In genomic region chr4:95738179-95738578, GRCm38 (mm10) we compare ENCODE assay signal across 12 mouse cellular contexts.
DNase-seq lines count a peak whose midpoint lies in the region; ATAC-seq and TF ChIP-seq lines count a peak whose summit lies in the region.
"Had no signal": no experiment of that assay in that cellular context is flagged by ENCODE, and none has a peak within 500 bp of the region (broad histone marks: within the 10 kb centered on the region; RNA-seq: fewer than 3 reads in every experiment).

No protein-coding gene starts in this region.

- no peaks in the 10 kb centered on the region for H3K9me3 ChIP-seq in embryonic facial prominence, embryonic 10.5 days
- H3K9me3 ChIP-seq in kidney, embryonic 14.5 days (ENCODE audit: control insufficient read depth, low read length), result no peaks in the 10 kb centered on the region
- H3K9me3 ChIP-seq in hindbrain, embryonic 12.5 days (replicated peaks), result no peaks in the 10 kb centered on the region
- H3K9me3 ChIP-seq: limb, embryonic 13.5 days had no signal

- H3K79me2 ChIP-seq in liver, adult 2 months (ENCODE audit: control insufficient read depth, insufficient read depth, low read length), result no peaks in the 10 kb centered on the region

- no peak overlapping the region for H3K4me3 ChIP-seq in liver, adult 2 months (ENCODE audit: insufficient read depth, low read depth, low read length)
- H3K4me3 ChIP-seq in embryonic facial prominence, embryonic 10.5 days, result no peak overlapping the region
- no peak overlapping the region for H3K4me3 ChIP-seq in kidney, embryonic 14.5 days (ENCODE audit: low read length)
- H3K4me3 ChIP-seq in olfactory bulb, adult 2 months (ENCODE audit: insufficient read depth, low read depth, low read length), result no peak overlapping the region
- H3K4me3 ChIP-seq in hindbrain, embryonic 12.5 days, result no peak overlapping the region
- H3K4me3 ChIP-seq: gastrocnemius, adult 2 months; limb, embryonic 13.5 days had no signal

- TF ChIP-seq POLR2A in liver, adult 2 months (IDR thresholded peaks at IDR 0.05; ENCODE audit: extremely low read depth, insufficient read depth, low read length), result no peak
- TF ChIP-seq POLR2A in olfactory bulb, adult 2 months (IDR thresholded peaks at IDR 0.05; ENCODE audit: insufficient read depth, low read depth, low read length), result no peak

- peaks cover 22% of the 10 kb centered on the region for H3K4me1 ChIP-seq in liver, adult 2 months (ENCODE audit: control insufficient read depth, insufficient read depth, low read length)
- H3K4me1 ChIP-seq in embryonic facial prominence, embryonic 10.5 days, result peaks cover 39% of the 10 kb centered on the region
- H3K4me1 ChIP-seq in kidney, embryonic 14.5 days (ENCODE audit: control insufficient read depth, insufficient read depth, low read length), result peaks cover 23% of the 10 kb centered on the region
- peaks cover 2% of the 10 kb centered on the region; the same call in 1 of the 2 replicates for H3K4me1 ChIP-seq in olfactory bulb, adult 2 months (ENCODE audit: control insufficient read depth, insufficient read depth, low read length)
- H3K4me1 ChIP-seq in hindbrain, embryonic 12.5 days, result peaks cover 17% of the 10 kb centered on the region

- H3K27ac ChIP-seq in liver, adult 2 months (replicated peaks; ENCODE audit: insufficient read depth, low read depth, low read length), result peak overlapping the region; percentile 7
- peak overlapping the region; percentile 16; the same call in 1 of the 2 replicates for H3K27ac ChIP-seq in embryonic facial prominence, embryonic 10.5 days (replicated peaks)
- H3K27ac ChIP-seq in kidney, embryonic 14.5 days (ENCODE audit: low read depth, low read length), result peak overlapping the region; percentile 85
- H3K27ac ChIP-seq in olfactory bulb, adult 2 months (ENCODE audit: insufficient read depth, low read depth, low read length), result 0 out of 2 replicates have a peak overlapping the region, but pooled peaks have one; percentile 6
- no peak overlapping the region for H3K27ac ChIP-seq in hindbrain, embryonic 12.5 days
- H3K27ac ChIP-seq: gastrocnemius, adult 2 months; limb, embryonic 13.5 days had no signal

- H3K27me3 ChIP-seq in liver, adult 2 months (ENCODE audit: control insufficient read depth, insufficient read depth, low read length), result no peaks in the 10 kb centered on the region
- no peaks in the 10 kb centered on the region for H3K27me3 ChIP-seq in embryonic facial prominence, embryonic 10.5 days (replicated peaks; ENCODE audit: low read depth, poor library complexity, severe bottlenecking)
- H3K27me3 ChIP-seq in kidney, embryonic 14.5 days (ENCODE audit: control insufficient read depth, insufficient read depth, low read length), result no peaks in the 10 kb centered on the region
- no peaks in the 10 kb centered on the region for H3K27me3 ChIP-seq in hindbrain, embryonic 12.5 days
- H3K27me3 ChIP-seq: limb, embryonic 13.5 days had no signal

- H3K36me3 ChIP-seq in liver, adult 2 months (ENCODE audit: control insufficient read depth, insufficient read depth, low read length), result peaks cover 8% of the 10 kb centered on the region
- no peaks in the 10 kb centered on the region for H3K36me3 ChIP-seq in embryonic facial prominence, embryonic 10.5 days (replicated peaks)
- H3K36me3 ChIP-seq in kidney, embryonic 14.5 days (ENCODE audit: control insufficient read depth, insufficient read depth, low read length), result no peaks in the 10 kb centered on the region
- H3K36me3 ChIP-seq in hindbrain, embryonic 12.5 days, result no peaks in the 10 kb centered on the region
- H3K36me3 ChIP-seq: limb, embryonic 13.5 days had no signal

- H3K9ac ChIP-seq in liver, adult 2 months (ENCODE audit: low read depth, low read length), result no peak overlapping the region
- H3K9ac ChIP-seq in kidney, embryonic 14.5 days (ENCODE audit: low read depth, low read length), result no peak overlapping the region
- H3K9ac ChIP-seq in hindbrain, embryonic 12.5 days, result no peak overlapping the region
- H3K9ac ChIP-seq: limb, embryonic 13.5 days had no signal

- no peak overlapping the region for H3K4me2 ChIP-seq in kidney, embryonic 14.5 days (replicated peaks; ENCODE audit: low read depth, low read length)
- no peak overlapping the region for H3K4me2 ChIP-seq in hindbrain, embryonic 12.5 days (replicated peaks)
- H3K4me2 ChIP-seq: limb, embryonic 13.5 days had no signal

- DNase-seq in liver, adult 2 months (ENCODE audit: extremely low read depth, low read depth, low spot score), result peak; percentile 98
- DNase-seq in liver, result no peak
- DNase-seq in embryonic facial prominence, embryonic 10.5 days (ENCODE audit: low spot score), result no peak
- no peak for DNase-seq in left cerebral cortex, adult 18-20 months (ENCODE audit: low spot score in 2 of 2)
- DNase-seq: cerebellum, adult 11-12 months; gastrocnemius, adult 2 months; thymus, adult 18-20 months had no signal

- TF ChIP-seq CTCF in liver, adult 2 months (IDR thresholded peaks at IDR 0.05; ENCODE audit: low read depth, low read length), result no peak
- no peak for TF ChIP-seq CTCF in olfactory bulb, adult 2 months (IDR thresholded peaks at IDR 0.05; ENCODE audit: insufficient read depth, low read depth, low read length)

- ATAC-seq in kidney, embryonic 14.5 days (ENCODE audit: low FRiP score, low TSS enrichment), result no peak
- no peak for ATAC-seq in hindbrain, embryonic 12.5 days (ENCODE audit: low FRiP score)
- no peak for ATAC-seq in megakaryocyte progenitor cell, adult 5-6 weeks (replicated peaks; ENCODE audit: poor library complexity)

- WGBS in liver, adult 2 months, result 6% methylated on average over 5 of the region's 5 CpGs
- 54% methylated on average over 5 of the region's 5 CpGs for WGBS in embryonic facial prominence, embryonic 10.5 days
- WGBS in kidney, embryonic 14.5 days, result 10% methylated on average over 5 of the region's 5 CpGs
- 72% methylated on average over 5 of the region's 5 CpGs for WGBS in olfactory bulb, adult 2 months
- 28% methylated on average over 5 of the region's 5 CpGs for WGBS in hindbrain, embryonic 12.5 days
